In genomic region chr9:21438219-21438618, GRCm38 (mm10) we compare ENCODE assay signal across 12 mouse cellular contexts. TPM values are rescaled to one million over a fixed set of nuclear protein-coding genes. Genes with fewer than 3 reads are reported as not detected.
DNase-seq lines count a peak whose midpoint lies in the region; ATAC-seq and TF ChIP-seq lines count a peak whose summit lies in the region.
"Had no signal": no experiment of that assay in that cellular context is flagged by ENCODE, and none has a peak within 500 bp of the region (broad histone marks: within the 10 kb centered on the region; RNA-seq: fewer than 3 reads in every experiment).

No protein-coding gene starts in this region.

- H3K27me3 ChIP-seq in heart, embryonic 11.5 days (ENCODE audit: control insufficient read depth, insufficient read depth, low read length), result no peaks in the 10 kb centered on the region
- no peaks in the 10 kb centered on the region for H3K27me3 ChIP-seq in spleen, adult 2 months (ENCODE audit: control insufficient read depth, insufficient read depth, low read length)
- no peaks in the 10 kb centered on the region for H3K27me3 ChIP-seq in lung, embryonic 15.5 days
- H3K27me3 ChIP-seq: hindbrain, embryonic 15.5 days; midbrain, embryonic 12.5 days had no signal

- no peak overlapping the region for H3K4me2 ChIP-seq in heart, embryonic 11.5 days
- no peak overlapping the region for H3K4me2 ChIP-seq in lung, embryonic 15.5 days
- H3K4me2 ChIP-seq: hindbrain, embryonic 15.5 days; midbrain, embryonic 12.5 days had no signal

- WGBS in heart, embryonic 11.5 days (ENCODE audit: insufficient replicate concordance), result 63% methylated on average over 3 of the region's 3 CpGs
- WGBS in spleen, adult 2 months, result 60% methylated on average over 3 of the region's 3 CpGs
- 41% methylated on average over 3 of the region's 3 CpGs for WGBS in lung, embryonic 15.5 days

- no peak for TF ChIP-seq POLR2A in spleen, adult 2 months (IDR thresholded peaks at IDR 0.05; ENCODE audit: low read depth, low read length)

- no peak for TF ChIP-seq CTCF in spleen, adult 2 months (IDR thresholded peaks at IDR 0.05; ENCODE audit: extremely low read depth, insufficient read depth, insufficient read length, insufficient replicate concordance)

- no peak overlapping the region for H3K27ac ChIP-seq in heart, embryonic 11.5 days (ENCODE audit: low read depth, low read length)
- H3K27ac ChIP-seq in spleen, adult 2 months (ENCODE audit: insufficient read depth, low read length), result peak overlapping the region; percentile 27
- H3K27ac ChIP-seq in lung, embryonic 15.5 days, result peak overlapping the region; percentile 41; the same call in 1 of the 2 replicates
- H3K27ac ChIP-seq: hindbrain, embryonic 15.5 days; midbrain, embryonic 12.5 days had no signal

- DNase-seq in heart, adult 11 months, result peak; percentile 98
- no peak for DNase-seq in spleen, adult 2 months (ENCODE audit: low read depth in 1 of 2, low spot score in 2 of 2)
- no peak for DNase-seq in spleen, postnatal 4 days (ENCODE audit: low spot score in 2 of 2)
- peak; percentile 51 for DNase-seq in testis, postnatal 14 days (ENCODE audit: low spot score)
- no peak for DNase-seq in right cerebral cortex, adult 18-20 months
- DNase-seq in kidney, postnatal 4 days, result no peak
- DNase-seq: kidney, postnatal 25 days had no signal

- no peaks in the 10 kb centered on the region for H3K36me3 ChIP-seq in heart, embryonic 11.5 days (ENCODE audit: control insufficient read depth, insufficient read depth, low read length)
- H3K36me3 ChIP-seq in spleen, adult 2 months (ENCODE audit: control insufficient read depth, insufficient read depth, low read length), result no peaks in the 10 kb centered on the region
- H3K36me3 ChIP-seq in lung, embryonic 15.5 days, result no peaks in the 10 kb centered on the region
- H3K36me3 ChIP-seq: hindbrain, embryonic 15.5 days; midbrain, embryonic 12.5 days had no signal

- no peak overlapping the region for H3K9ac ChIP-seq in heart, embryonic 11.5 days (ENCODE audit: low read depth, low read length)
- no peak overlapping the region for H3K9ac ChIP-seq in lung, embryonic 15.5 days
- H3K9ac ChIP-seq: hindbrain, embryonic 15.5 days; midbrain, embryonic 12.5 days had no signal

- no peak overlapping the region for H3K4me3 ChIP-seq in heart, embryonic 11.5 days (ENCODE audit: low read depth, low read length)
- no peak overlapping the region for H3K4me3 ChIP-seq in spleen, adult 2 months (ENCODE audit: extremely low read depth, insufficient read depth, insufficient read length)
- H3K4me3 ChIP-seq in lung, embryonic 15.5 days, result no peak overlapping the region
- H3K4me3 ChIP-seq: hindbrain, embryonic 15.5 days; midbrain, embryonic 12.5 days had no signal

- no peaks in the 10 kb centered on the region for H3K9me3 ChIP-seq in heart, embryonic 11.5 days (replicated peaks; ENCODE audit: control insufficient read depth, low read length)
- H3K9me3 ChIP-seq in lung, embryonic 15.5 days, result no peaks in the 10 kb centered on the region
- H3K9me3 ChIP-seq: hindbrain, embryonic 15.5 days; midbrain, embryonic 12.5 days had no signal

- H3K4me1 ChIP-seq in heart, embryonic 11.5 days (ENCODE audit: control insufficient read depth, insufficient read depth, low read length), result peaks cover 42% of the 10 kb centered on the region
- H3K4me1 ChIP-seq in spleen, adult 2 months (ENCODE audit: control insufficient read depth, insufficient read depth, insufficient read length), result peaks cover 44% of the 10 kb centered on the region
- H3K4me1 ChIP-seq in lung, embryonic 15.5 days, result peaks cover 19% of the 10 kb centered on the region

- no peak for ATAC-seq in heart, embryonic 11.5 days (replicated peaks; ENCODE audit: insufficient number of reproducible peaks, low FRiP score, low TSS enrichment)
- ATAC-seq in lung, embryonic 15.5 days (ENCODE audit: borderline replicate concordance, extremely low read depth, low FRiP score, low TSS enrichment), result no peak; the same call in 1 of the 2 replicates
- ATAC-seq: forebrain, embryonic 14.5 days had no signal

RNA-seq across cellular contexts. Expression of gene Dnm2, which starts 13.5 kb away (rescaled TPM):
- polyA plus RNA-seq in heart, embryonic 11.5 days (2014; fragmentation: Nextera tagmentation; extraction: Ambion mirVana), result 62.7 and 68.1 TPM in 2 replicates
- polyA plus RNA-seq in spleen, adult 2 months (2012; rRNA removed), result 223 and 245 TPM in 2 replicates
- 73.6 and 77.4 TPM in 2 replicates for polyA plus RNA-seq in lung, embryonic 15.5 days (2015; fragmentation: Nextera tagmentation; extraction: Ambion mirVana)

RNA-seq across cellular contexts. Expression of gene Qtrt1, which starts 26.6 kb away (rescaled TPM):
- polyA plus RNA-seq in heart, embryonic 11.5 days (2014; fragmentation: Nextera tagmentation; extraction: Ambion mirVana), result 24.2 and 31.7 TPM in 2 replicates
- 38.7 and 63.6 TPM in 2 replicates for polyA plus RNA-seq in spleen, adult 2 months (2012; rRNA removed)
- polyA plus RNA-seq in lung, embryonic 15.5 days (2015; fragmentation: Nextera tagmentation; extraction: Ambion mirVana), result 42.4 and 43.7 TPM in 2 replicates

Comparison
In these comparisons a context has a peak if more than half of its experiments do, and no peak if none do; other contexts are left out.
1. DNase-seq: peak in heart, adult 11 months (single experiment) and testis, postnatal 14 days (single experiment); none in spleen, adult 2 months (0 of 2), spleen, postnatal 4 days (0 of 2), right cerebral cortex, adult 18-20 months (single experiment) and kidney, postnatal 4 days (0 of 2).